Mouse (Mus musculus): Measurements from ENCODE around the gene Ppp1r18. TPM values are rescaled to one million over a fixed set of nuclear protein-coding genes. Genes with fewer than 3 reads are reported as not detected.
A peak's percentile ranks its signal among the peaks of the same experiment; 100 is the strongest.

The Ppp1r18 gene
- total and polyA plus RNA-seq, 2 experiments from 2014 or later = 10.0 to 35.0 TPM

GRCm38 (mm10) chr17:35825109-35825850, 40.1 kb upstream of the Ppp1r18 start:
- Histone ChIP-seq H3K4me3 (ENCODE audit: low read depth, low read length) (no peak overlapping the region), H3K27ac (ENCODE audit: low read depth) (no peak overlapping the region), H3K4me1 (ENCODE audit: control insufficient read depth, insufficient read depth) (peaks cover 7% of the 10 kb centered on the region; the same call in 1 of the 2 replicates), H3K9ac (replicated peaks; ENCODE audit: low read depth, low read length) (no peak overlapping the region), H3K9me3 (replicated peaks; ENCODE audit: control insufficient read depth, low read length) (no peaks in the 10 kb centered on the region), H3K27me3 (ENCODE audit: control insufficient read depth, insufficient read depth, low read length) (no peaks in the 10 kb centered on the region), H3K4me2 (ENCODE audit: low read depth, low read length) (no peak overlapping the region), H3K36me3 (replicated peaks; ENCODE audit: control insufficient read depth, insufficient read depth, low read length) (peaks cover 44% of the 10 kb centered on the region)
- no peak for DNase-seq (ENCODE audit: low spot score)
- TF ChIP-seq EP300 (IDR thresholded peaks at IDR 0.05; ENCODE audit: low read depth) (no peak), CTCF (IDR thresholded peaks at IDR 0.05; ENCODE audit: low read depth) (no peak)
- ATAC-seq (ENCODE audit: insufficient read depth, low read depth) = no peak
- 89% methylated on average over 13 of the region's 13 CpGs for WGBS

- H3K4me3 ChIP-seq (ENCODE audit: low read depth, low read length) = no peak overlapping the region; the same call in 1 of the 2 replicates
- peaks cover 5% of the 10 kb centered on the region; the same call in 1 of the 2 replicates for H3K4me1 ChIP-seq (ENCODE audit: control insufficient read depth, insufficient read depth)
- peak; percentile 78 for ATAC-seq (ENCODE audit: insufficient read depth, low read depth)
- H3K27me3 ChIP-seq (ENCODE audit: control insufficient read depth, insufficient read depth, low read length) = no peaks in the 10 kb centered on the region
- H3K36me3 ChIP-seq (replicated peaks; ENCODE audit: control insufficient read depth, insufficient read depth, low read length) = peaks cover 80% of the 10 kb centered on the region
- H3K4me2 ChIP-seq (ENCODE audit: low read depth, low read length) = peak overlapping the region; percentile 38
- 1% methylated on average over 21 of the region's 21 CpGs for WGBS
- TF ChIP-seq EP300 (IDR thresholded peaks at IDR 0.05; ENCODE audit: low read depth) = no peak
- peak; percentile 92 for TF ChIP-seq CTCF (IDR thresholded peaks at IDR 0.05; ENCODE audit: low read depth)
- DNase-seq (ENCODE audit: low spot score) = peak; percentile 89
- H3K9me3 ChIP-seq (replicated peaks; ENCODE audit: control insufficient read depth, low read length) = no peaks in the 10 kb centered on the region
- peak overlapping the region; percentile 36; the same call in 1 of the 2 replicates for H3K27ac ChIP-seq (ENCODE audit: low read depth)
- H3K9ac ChIP-seq (replicated peaks; ENCODE audit: low read depth, low read length) = no peak overlapping the region
Observed at GRCm38 (mm10) chr17:35829737-35830136, 35.7 kb upstream of the Ppp1r18 start.

- no peaks in the 10 kb centered on the region for H3K27me3 ChIP-seq (ENCODE audit: control insufficient read depth, insufficient read depth, low read length)
- no peak overlapping the region for H3K27ac ChIP-seq (ENCODE audit: low read depth)
- DNase-seq (ENCODE audit: low spot score) (no peak), ATAC-seq (ENCODE audit: insufficient read depth, low read depth) (no peak)
- H3K36me3 ChIP-seq (replicated peaks; ENCODE audit: control insufficient read depth, insufficient read depth, low read length) = peaks cover 65% of the 10 kb centered on the region
- WGBS = 71% methylated on average over 8 of the region's 8 CpGs
- H3K4me2 ChIP-seq (ENCODE audit: low read depth, low read length) = no peak overlapping the region
- no peak overlapping the region for H3K4me3 ChIP-seq (ENCODE audit: low read depth, low read length)
- no peaks in the 10 kb centered on the region for H3K9me3 ChIP-seq (replicated peaks; ENCODE audit: control insufficient read depth, low read length)
- no peak overlapping the region for H3K9ac ChIP-seq (replicated peaks; ENCODE audit: low read depth, low read length)
- H3K4me1 ChIP-seq (ENCODE audit: control insufficient read depth, insufficient read depth) = peaks cover 8% of the 10 kb centered on the region; the same call in 1 of the 2 replicates
- TF ChIP-seq CTCF (IDR thresholded peaks at IDR 0.05; ENCODE audit: low read depth) (no peak), EP300 (IDR thresholded peaks at IDR 0.05; ENCODE audit: low read depth) (no peak)
Observed at GRCm38 (mm10) chr17:35832400-35833238, 32.8 kb upstream of the Ppp1r18 start.

- no peaks in the 10 kb centered on the region for H3K9me3 ChIP-seq (replicated peaks; ENCODE audit: control insufficient read depth, low read length)
- ATAC-seq (ENCODE audit: insufficient read depth, low read depth) (no peak), DNase-seq (ENCODE audit: low spot score) (no peak)
- H3K4me3 ChIP-seq (ENCODE audit: low read depth, low read length) = no peak overlapping the region
- H3K4me1 ChIP-seq (ENCODE audit: control insufficient read depth, insufficient read depth) = peaks cover 8% of the 10 kb centered on the region; the same call in 1 of the 2 replicates
- no peaks in the 10 kb centered on the region for H3K27me3 ChIP-seq (ENCODE audit: control insufficient read depth, insufficient read depth, low read length)
- 24% methylated on average over 5 of the region's 5 CpGs for WGBS
- H3K36me3 ChIP-seq (replicated peaks; ENCODE audit: control insufficient read depth, insufficient read depth, low read length) = peaks cover 59% of the 10 kb centered on the region
- TF ChIP-seq CTCF (IDR thresholded peaks at IDR 0.05; ENCODE audit: low read depth) = no peak
- TF ChIP-seq EP300 (IDR thresholded peaks at IDR 0.05; ENCODE audit: low read depth) = no peak
- H3K27ac ChIP-seq (ENCODE audit: low read depth) = no peak overlapping the region
- H3K9ac ChIP-seq (replicated peaks; ENCODE audit: low read depth, low read length) = no peak overlapping the region
- no peak overlapping the region for H3K4me2 ChIP-seq (ENCODE audit: low read depth, low read length)
Observed at GRCm38 (mm10) chr17:35833239-35833751, 32.1 kb upstream of the Ppp1r18 start.

- Histone ChIP-seq H3K27me3 (ENCODE audit: control insufficient read depth, insufficient read depth, low read length) (no peaks in the 10 kb centered on the region), H3K36me3 (replicated peaks; ENCODE audit: control insufficient read depth, insufficient read depth, low read length) (peaks cover 56% of the 10 kb centered on the region), H3K9ac (replicated peaks; ENCODE audit: low read depth, low read length) (no peak overlapping the region), H3K4me1 (ENCODE audit: control insufficient read depth, insufficient read depth) (peaks cover 11% of the 10 kb centered on the region; the same call in 1 of the 2 replicates), H3K9me3 (replicated peaks; ENCODE audit: control insufficient read depth, low read length) (no peaks in the 10 kb centered on the region), H3K4me3 (ENCODE audit: low read depth, low read length) (no peak overlapping the region), H3K4me2 (ENCODE audit: low read depth, low read length) (no peak overlapping the region), H3K27ac (ENCODE audit: low read depth) (no peak overlapping the region)
- TF ChIP-seq CTCF (IDR thresholded peaks at IDR 0.05; ENCODE audit: low read depth) = no peak
- WGBS = 52% methylated on average over 5 of the region's 5 CpGs
- DNase-seq (ENCODE audit: low spot score) (no peak), ATAC-seq (ENCODE audit: insufficient read depth, low read depth) (no peak)
Observed at GRCm38 (mm10) chr17:35833894-35834293, 31.5 kb upstream of the Ppp1r18 start.
